Mouse (Mus musculus) embryonic facial prominence, embryonic 11.5 days (tissue): ENCODE measurements around the gene Idh3g. TPM values are rescaled to one million over a fixed set of nuclear protein-coding genes. Genes with fewer than 3 reads are reported as not detected.

ENCODE experiments used
- ATAC-seq: fragments of 200-750 bp; cut with Nextera tagmentation; replicated peaks from 2 replicates; pipeline ENCODE4 v1.8.0; 2017; ENCODE audit warnings: low read depth; ENCODE audit not compliant: insufficient number of reproducible peaks, low FRiP score, low TSS enrichment
- DNase-seq: peaks from one replicate; pipeline ENCODE4 v3.0.0-alpha.2; 2015; ENCODE audit warnings: low spot score
- H3K27ac ChIP-seq: fragments of 300-500 bp; sonication (generic); replicated peaks from 2 replicates; pipeline ENCODE4 v1.5.1; 2014; ENCODE audit warnings: mild to moderate bottlenecking, low read depth, low read length, control low read depth
- H3K27me3 ChIP-seq: fragments of 300-500 bp; sonication (generic); 2 replicates; pipeline ENCODE4 v1.6.1; 2014; ENCODE audit warnings: mild to moderate bottlenecking, low read length, moderate library complexity, mixed read lengths; ENCODE audit not compliant: control insufficient read depth, insufficient read depth
- H3K36me3 ChIP-seq: fragments of 300-500 bp; sonication (generic); replicated peaks from 2 replicates; pipeline ENCODE4 v1.6.1; 2014; ENCODE audit warnings: low read depth, mild to moderate bottlenecking, low read length, moderate library complexity, mixed read lengths; ENCODE audit not compliant: control insufficient read depth, insufficient read depth
- H3K4me1 ChIP-seq: fragments of 300-500 bp; sonication (generic); 2 replicates; pipeline ENCODE4 v1.6.1; 2014; ENCODE audit warnings: low read length, mixed read lengths; ENCODE audit not compliant: control insufficient read depth, insufficient read depth
- H3K4me2 ChIP-seq: fragments of 300-500 bp; sonication (generic); 2 replicates; pipeline ENCODE4 v1.6.1; 2014; ENCODE audit warnings: low read depth, mild to moderate bottlenecking, control low read depth, low read length, moderate library complexity
- H3K4me3 ChIP-seq: fragments of 300-500 bp; sonication (generic); 2 replicates; pipeline ENCODE4 v1.5.1; 2014; ENCODE audit warnings: low read depth, low read length, control low read depth
- H3K9ac ChIP-seq: fragments of 300-500 bp; sonication (generic); replicated peaks from 2 replicates; pipeline ENCODE4 v1.6.1; 2014; ENCODE audit warnings: mild to moderate bottlenecking, control low read depth, low read length
- H3K9me3 ChIP-seq: fragments of 300-500 bp; sonication (generic); replicated peaks from 2 replicates; pipeline ENCODE4 v1.6.1; 2016; ENCODE audit warnings: mild to moderate bottlenecking, low read length, inconsistent platforms, mixed read lengths; ENCODE audit not compliant: control insufficient read depth
- WGBS: fragments of 180-500 bp; shearing (Covaris S2); extraction: QIAGEN DNeasy Blood & Tissue Kit; methylation state at CpG from one replicate; pipeline ENCODE4 v1.1.7; 2014; 5-methylcytosine and 5-hydroxymethylcytosine counted together
- polyA plus RNA-seq: library from polyadenylated mRNA; unstranded; fragments of >200 nt; fragmentation: Nextera tagmentation; extraction: Ambion mirVana; gene quantifications from 2 replicates; pipeline ENCODE4 v1.2.1, GENCODE M21; 2014

Idh3g gene
- polyA plus RNA-seq, 1 experiment from 2014 or later: 182 TPM

- no peak overlapping the region for H3K4me2 ChIP-seq
- DNase-seq (peak; percentile 63), ATAC-seq (peak; percentile 84)
- no peak overlapping the region for H3K4me3 ChIP-seq
- H3K27me3 ChIP-seq: no peaks in the 10 kb centered on the region
- no peak overlapping the region for H3K9ac ChIP-seq
- no peak overlapping the region for H3K27ac ChIP-seq
- no peaks in the 10 kb centered on the region for H3K9me3 ChIP-seq
- no peaks in the 10 kb centered on the region for H3K36me3 ChIP-seq
- no peaks in the 10 kb centered on the region for H3K4me1 ChIP-seq
- 33% methylated on average over 9 of the region's 9 CpGs for WGBS
Observed at GRCm38 (mm10) chrX:73798502-73798901, 11.8 kb upstream of the Idh3g start.

GRCm38 (mm10) chrX:73797511-73797910, 10.8 kb upstream of the Idh3g start:
- DNase-seq (no peak), ATAC-seq (no peak)
- H3K36me3 ChIP-seq: no peaks in the 10 kb centered on the region
- no peaks in the 10 kb centered on the region for H3K4me1 ChIP-seq
- no peaks in the 10 kb centered on the region for H3K9me3 ChIP-seq
- 94% methylated on average over 2 of the region's 2 CpGs for WGBS
- H3K27me3 ChIP-seq: no peaks in the 10 kb centered on the region
- H3K4me3 ChIP-seq: no peak overlapping the region
- no peak overlapping the region for H3K4me2 ChIP-seq
- no peak overlapping the region for H3K9ac ChIP-seq
- H3K27ac ChIP-seq: no peak overlapping the region

- no peaks in the 10 kb centered on the region for H3K9me3 ChIP-seq
- no peak overlapping the region for H3K4me2 ChIP-seq
- H3K36me3 ChIP-seq: no peaks in the 10 kb centered on the region
- H3K27me3 ChIP-seq: no peaks in the 10 kb centered on the region
- H3K4me3 ChIP-seq: no peak overlapping the region
- DNase-seq (no peak), ATAC-seq (no peak)
- no peak overlapping the region for H3K9ac ChIP-seq
- WGBS: 14% methylated on average over 1 of the region's 1 CpGs
- H3K4me1 ChIP-seq: no peaks in the 10 kb centered on the region
- H3K27ac ChIP-seq: no peak overlapping the region
Observed at GRCm38 (mm10) chrX:73793505-73793904, 6.8 kb upstream of the Idh3g start.

- Histone ChIP-seq H3K36me3 (no peaks in the 10 kb centered on the region), H3K4me2 (no peak overlapping the region), H3K27me3 (no peaks in the 10 kb centered on the region), H3K4me1 (no peaks in the 10 kb centered on the region), H3K4me3 (no peak overlapping the region), H3K9me3 (no peaks in the 10 kb centered on the region), H3K9ac (no peak overlapping the region), H3K27ac (no peak overlapping the region)
- DNase-seq (no peak), ATAC-seq (no peak)
Observed at GRCm38 (mm10) chrX:73793039-73793438, 6.3 kb upstream of the Idh3g start.

- Histone ChIP-seq H3K4me1 (no peaks in the 10 kb centered on the region), H3K9me3 (no peaks in the 10 kb centered on the region), H3K4me3 (no peak overlapping the region), H3K4me2 (no peak overlapping the region), H3K27ac (no peak overlapping the region), H3K36me3 (no peaks in the 10 kb centered on the region), H3K27me3 (no peaks in the 10 kb centered on the region), H3K9ac (no peak overlapping the region)
- no peak for ATAC-seq
- 100% methylated on average over 1 of the region's 1 CpGs for WGBS
- DNase-seq: no peak
Observed at GRCm38 (mm10) chrX:73788501-73788900, 1.8 kb upstream of the Idh3g start.

- Histone ChIP-seq H3K27ac (peak overlapping the region; percentile 28; the same call in 1 of the 2 replicates), H3K9ac (peak overlapping the region; percentile 60), H3K36me3 (no peaks in the 10 kb centered on the region), H3K9me3 (no peaks in the 10 kb centered on the region), H3K4me3 (peak overlapping the region; percentile 59), H3K4me1 (no peaks in the 10 kb centered on the region), H3K4me2 (peak overlapping the region; percentile 31), H3K27me3 (no peaks in the 10 kb centered on the region)
- ATAC-seq (peak; percentile 45), DNase-seq (no peak)
- WGBS: 27% methylated on average over 22 of the region's 22 CpGs
Observed at GRCm38 (mm10) chrX:73787225-73787558, 495 bp upstream of the Idh3g start.

- Histone ChIP-seq H3K36me3 (no peaks in the 10 kb centered on the region), H3K4me2 (peak overlapping the region; percentile 34), H3K9ac (peak overlapping the region; percentile 65; the same call in 1 of the 2 replicates), H3K4me1 (no peaks in the 10 kb centered on the region), H3K27ac (no peak overlapping the region), H3K27me3 (no peaks in the 10 kb centered on the region), H3K9me3 (no peaks in the 10 kb centered on the region), H3K4me3 (peak overlapping the region; percentile 59)
- ATAC-seq: no peak
- DNase-seq: no peak
Observed at GRCm38 (mm10) chrX:73785666-73786065, 1.0 kb downstream of the Idh3g start.

GRCm38 (mm10) chrX:73782227-73782626, 4.5 kb downstream of the Idh3g start:
- no peak overlapping the region for H3K4me2 ChIP-seq
- no peak overlapping the region for H3K4me3 ChIP-seq
- H3K27me3 ChIP-seq: no peaks in the 10 kb centered on the region
- 87% methylated on average over 3 of the region's 3 CpGs for WGBS
- H3K9ac ChIP-seq: no peak overlapping the region
- no peak overlapping the region for H3K27ac ChIP-seq
- H3K9me3 ChIP-seq: no peaks in the 10 kb centered on the region
- ATAC-seq (no peak), DNase-seq (no peak)
- H3K36me3 ChIP-seq: no peaks in the 10 kb centered on the region
- no peaks in the 10 kb centered on the region for H3K4me1 ChIP-seq
